Mouse (Mus musculus): ENCODE data around the gene Fam89b. TPM values are rescaled to one million over a fixed set of nuclear protein-coding genes. Genes with fewer than 3 reads are reported as not detected.

The Fam89b gene
- total and polyA plus RNA-seq, 2 experiments = 6.8 to 56.6 TPM

DNA sequence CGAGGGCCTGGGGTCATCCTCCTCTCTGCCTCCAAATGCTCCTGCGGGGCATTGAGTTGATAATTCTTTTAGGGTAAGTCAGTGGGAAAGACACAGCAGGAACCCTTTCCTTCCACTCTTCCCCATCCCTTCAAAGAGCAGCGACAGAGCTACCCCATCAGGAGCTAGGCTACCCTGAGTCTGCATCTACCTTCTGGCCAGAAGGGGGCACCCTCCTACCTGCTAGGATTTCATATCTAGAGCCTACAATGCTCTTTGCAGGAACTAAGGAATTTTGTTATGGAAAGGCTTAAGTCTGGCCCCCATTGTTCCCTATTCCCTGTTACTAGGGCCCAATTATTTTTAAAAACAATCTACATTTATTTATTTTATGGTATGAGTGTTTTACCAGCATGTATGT is 18.2 kb downstream of the Fam89b start:
- TF ChIP-seq CTCF (IDR thresholded peaks at IDR 0.05; ENCODE audit: low read depth, low read length) (peak; percentile 80), POLR2A (IDR thresholded peaks at IDR 0.05; ENCODE audit: extremely low read depth, insufficient read depth, low read length) (no peak)
- H3K4me3 ChIP-seq (ENCODE audit: insufficient read depth, low read depth, low read length) = no peak overlapping the region
- H3K27ac ChIP-seq (replicated peaks; ENCODE audit: insufficient read depth, low read depth, low read length) = no peak overlapping the region
- 32% methylated on average over 3 of the region's 3 CpGs for WGBS
- no peaks in the 10 kb centered on the region for H3K79me2 ChIP-seq (ENCODE audit: control insufficient read depth, insufficient read depth, low read length)
- 0 out of 2 replicates have a peak, but pooled peaks cover 3% of the 10 kb centered on the region for H3K4me1 ChIP-seq (ENCODE audit: control insufficient read depth, insufficient read depth, low read length)
- no peaks in the 10 kb centered on the region for H3K27me3 ChIP-seq (ENCODE audit: control insufficient read depth, insufficient read depth, low read length)
- peak; percentile 44 for DNase-seq (ENCODE audit: extremely low read depth, low read depth, low spot score)
- no peaks in the 10 kb centered on the region for H3K36me3 ChIP-seq (ENCODE audit: control insufficient read depth, insufficient read depth, low read length)
- H3K9ac ChIP-seq (ENCODE audit: low read depth, low read length) = no peak overlapping the region

DNA sequence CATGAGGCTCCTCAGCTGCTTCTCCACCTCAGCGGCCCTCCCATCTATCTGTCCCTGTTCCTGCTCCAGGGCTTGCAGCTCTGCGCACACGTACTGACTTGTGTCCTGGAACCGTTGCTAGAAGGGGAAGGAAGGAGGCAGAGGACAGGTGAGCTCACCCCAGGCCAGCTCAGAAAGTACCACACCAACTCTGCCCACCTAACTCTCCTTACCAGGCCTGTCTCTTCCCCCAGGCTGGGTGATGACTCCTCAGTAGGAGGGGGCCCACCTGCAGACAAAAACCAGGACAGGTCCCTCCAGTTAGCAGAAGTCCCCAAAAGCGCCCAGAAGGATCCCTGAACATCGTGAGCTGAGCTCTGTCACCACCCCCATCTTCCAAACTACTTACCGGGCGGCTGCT is 18.9 kb downstream of the Fam89b start:
- TF ChIP-seq POLR2A (IDR thresholded peaks at IDR 0.05; ENCODE audit: extremely low read depth, insufficient read depth, low read length) = no peak
- TF ChIP-seq CTCF (IDR thresholded peaks at IDR 0.05; ENCODE audit: low read depth, low read length) = no peak
- Histone ChIP-seq H3K27me3 (ENCODE audit: control insufficient read depth, insufficient read depth, low read length) (no peaks in the 10 kb centered on the region), H3K9ac (ENCODE audit: low read depth, low read length) (no peak overlapping the region), H3K4me1 (ENCODE audit: control insufficient read depth, insufficient read depth, low read length) (0 out of 2 replicates have a peak, but pooled peaks cover 3% of the 10 kb centered on the region), H3K27ac (replicated peaks; ENCODE audit: insufficient read depth, low read depth, low read length) (no peak overlapping the region), H3K4me3 (ENCODE audit: insufficient read depth, low read depth, low read length) (no peak overlapping the region), H3K36me3 (ENCODE audit: control insufficient read depth, insufficient read depth, low read length) (no peaks in the 10 kb centered on the region), H3K79me2 (ENCODE audit: control insufficient read depth, insufficient read depth, low read length) (no peaks in the 10 kb centered on the region)
- WGBS = 90% methylated on average over 8 of the region's 8 CpGs
- no peak for DNase-seq (ENCODE audit: extremely low read depth, low read depth, low spot score)

DNA sequence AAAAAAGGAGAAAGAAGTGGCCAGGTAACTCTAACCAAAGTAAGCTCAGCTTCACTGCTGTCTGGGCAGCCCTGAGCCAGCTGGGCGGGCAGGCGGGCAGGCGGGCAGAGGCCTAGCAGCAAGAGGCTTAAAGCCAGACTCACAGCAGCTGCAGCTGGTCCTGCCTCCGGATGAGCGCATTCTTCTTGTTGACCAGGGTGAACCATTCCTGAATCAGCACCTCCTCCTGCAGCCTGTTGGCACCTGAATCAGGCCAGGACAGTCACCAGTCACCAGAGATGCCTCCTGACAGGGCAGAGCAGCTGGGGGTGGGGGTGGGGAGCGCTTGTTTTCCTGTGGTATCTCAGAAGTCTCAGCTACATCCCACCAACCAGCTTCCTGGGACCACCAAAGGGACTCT is 19.4 kb downstream of the Fam89b start:
- no peak for DNase-seq (ENCODE audit: extremely low read depth, low read depth, low spot score)
- no peaks in the 10 kb centered on the region for H3K36me3 ChIP-seq (ENCODE audit: control insufficient read depth, insufficient read depth, low read length)
- H3K27ac ChIP-seq (replicated peaks; ENCODE audit: insufficient read depth, low read depth, low read length) = no peak overlapping the region
- H3K4me3 ChIP-seq (ENCODE audit: insufficient read depth, low read depth, low read length) = no peak overlapping the region
- no peak overlapping the region for H3K9ac ChIP-seq (ENCODE audit: low read depth, low read length)
- no peaks in the 10 kb centered on the region for H3K79me2 ChIP-seq (ENCODE audit: control insufficient read depth, insufficient read depth, low read length)
- H3K27me3 ChIP-seq (ENCODE audit: control insufficient read depth, insufficient read depth, low read length) = no peaks in the 10 kb centered on the region
- TF ChIP-seq POLR2A (IDR thresholded peaks at IDR 0.05; ENCODE audit: extremely low read depth, insufficient read depth, low read length) (no peak), CTCF (IDR thresholded peaks at IDR 0.05; ENCODE audit: low read depth, low read length) (no peak)
- WGBS = 95% methylated on average over 6 of the region's 6 CpGs
- peaks cover 5% of the 10 kb centered on the region; the same call in 1 of the 2 replicates for H3K4me1 ChIP-seq (ENCODE audit: control insufficient read depth, insufficient read depth, low read length)

GRCm38 (mm10) chr19:5704801-5705571 is 24.5 kb downstream of the Fam89b start:
- no peaks in the 10 kb centered on the region for H3K27me3 ChIP-seq (ENCODE audit: control insufficient read depth, insufficient read depth, low read length)
- no peak overlapping the region for H3K27ac ChIP-seq (replicated peaks; ENCODE audit: insufficient read depth, low read depth, low read length)
- 55% methylated on average over 10 of the region's 10 CpGs for WGBS
- no peak for DNase-seq (ENCODE audit: extremely low read depth, low read depth, low spot score)
- no peaks in the 10 kb centered on the region for H3K79me2 ChIP-seq (ENCODE audit: control insufficient read depth, insufficient read depth, low read length)
- H3K9ac ChIP-seq (ENCODE audit: low read depth, low read length) = no peak overlapping the region
- H3K36me3 ChIP-seq (ENCODE audit: control insufficient read depth, insufficient read depth, low read length) = peaks cover 16% of the 10 kb centered on the region
- peaks cover 2% of the 10 kb centered on the region; the same call in 1 of the 2 replicates for H3K4me1 ChIP-seq (ENCODE audit: control insufficient read depth, insufficient read depth, low read length)
- TF ChIP-seq CTCF (IDR thresholded peaks at IDR 0.05; ENCODE audit: low read depth, low read length) (no peak), POLR2A (IDR thresholded peaks at IDR 0.05; ENCODE audit: extremely low read depth, insufficient read depth, low read length) (no peak)
- no peak overlapping the region for H3K4me3 ChIP-seq (ENCODE audit: insufficient read depth, low read depth, low read length)

DNA sequence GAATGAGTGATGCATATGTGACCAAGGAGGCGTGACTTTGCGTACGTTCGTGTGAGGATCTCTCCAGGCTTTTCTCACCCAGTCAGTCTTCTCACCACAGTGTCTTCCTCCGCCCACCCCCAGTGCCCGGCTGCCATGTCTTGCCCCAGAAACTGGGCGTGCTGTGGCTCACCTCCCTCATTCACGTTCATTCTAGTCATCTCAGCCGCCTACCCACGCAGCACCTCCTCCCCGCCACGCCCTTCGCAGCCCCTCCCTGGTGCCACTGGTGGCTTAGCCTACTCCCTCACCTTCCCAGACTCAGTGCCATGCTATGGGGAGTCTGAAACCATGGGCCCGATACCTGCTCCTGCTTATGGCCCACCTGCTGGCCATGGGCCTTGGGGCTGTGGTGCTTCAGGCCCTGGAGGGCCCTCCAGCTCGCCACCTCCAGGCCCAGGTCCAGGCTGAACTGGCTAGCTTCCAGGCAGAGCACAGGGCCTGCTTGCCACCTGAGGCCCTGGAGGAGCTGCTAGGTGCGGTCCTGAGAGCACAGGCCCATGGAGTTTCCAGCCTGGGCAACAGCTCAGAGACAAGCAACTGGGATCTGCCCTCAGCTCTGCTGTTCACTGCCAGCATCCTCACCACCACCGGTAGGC is 25.2 kb downstream of the Fam89b start, which contains the start of gene Kcnk7:
Gene Kcnk7, plus strand, starts transcription at position 205 of the 638 bp plus-strand sequence.
- Histone ChIP-seq H3K27ac (replicated peaks; ENCODE audit: insufficient read depth, low read depth, low read length) (no peak within 1 kb of the TSS), H3K9ac (ENCODE audit: low read depth, low read length) (no peak within 1 kb of the TSS)
- 77% methylated on average over 17 of the region's 17 CpGs for WGBS

More for the DNA sequence above, 25.2 kb downstream of the Fam89b start, which contains the start of gene Kcnk7:
- peaks cover 2% of the 10 kb centered on the region; the same call in 1 of the 2 replicates for H3K4me1 ChIP-seq (ENCODE audit: control insufficient read depth, insufficient read depth, low read length)
- no peaks in the 10 kb centered on the region for H3K79me2 ChIP-seq (ENCODE audit: control insufficient read depth, insufficient read depth, low read length)
- TF ChIP-seq POLR2A (IDR thresholded peaks at IDR 0.05; ENCODE audit: extremely low read depth, insufficient read depth, low read length) (no peak), CTCF (IDR thresholded peaks at IDR 0.05; ENCODE audit: low read depth, low read length) (no peak)
- peaks cover 23% of the 10 kb centered on the region for H3K36me3 ChIP-seq (ENCODE audit: control insufficient read depth, insufficient read depth, low read length)
- no peak within 1 kb of the TSS for H3K4me3 ChIP-seq (ENCODE audit: insufficient read depth, low read depth, low read length)
- no peak for DNase-seq (ENCODE audit: extremely low read depth, low read depth, low spot score)
- no peaks in the 10 kb centered on the region for H3K27me3 ChIP-seq (ENCODE audit: control insufficient read depth, insufficient read depth, low read length)

Data from liver, adult 2 months (tissue).